ENCODE assay signal across 7 mouse cellular contexts in genomic region chr3:54755145-54756041, GRCm38 (mm10). TPM values are rescaled to one million over a fixed set of nuclear protein-coding genes. Genes with fewer than 3 reads are reported as not detected.
DNase-seq lines count a peak whose midpoint lies in the region; ATAC-seq and TF ChIP-seq lines count a peak whose summit lies in the region.

Gene Smad9 (plus strand): TSS chr3:54755582.

- peak within 1 kb of the TSS; percentile 98 for H3K4me2 ChIP-seq in limb, embryonic 11.5 days (ENCODE audit: low read depth, severe bottlenecking)
- peak within 1 kb of the TSS; percentile 98 for H3K4me2 ChIP-seq in midbrain, embryonic 13.5 days (replicated peaks)
- peak within 1 kb of the TSS; percentile 97 for H3K4me2 ChIP-seq in stomach, postnatal 0 days (replicated peaks; ENCODE audit: low read depth)

- peak within 1 kb of the TSS; percentile 59 for H3K4me3 ChIP-seq in limb, embryonic 11.5 days (ENCODE audit: low read depth, low read length)
- peak within 1 kb of the TSS; percentile 54 for H3K4me3 ChIP-seq in midbrain, embryonic 13.5 days (replicated peaks)
- peak within 1 kb of the TSS; percentile 65 for H3K4me3 ChIP-seq in stomach, postnatal 0 days (ENCODE audit: low read depth, low read length)

- peak; percentile 80 for ATAC-seq in limb, embryonic 11.5 days (ENCODE audit: insufficient number of reproducible peaks, low FRiP score, low TSS enrichment, low read depth)
- peak; percentile 91 for ATAC-seq in midbrain, embryonic 13.5 days
- ATAC-seq in stomach, postnatal 0 days (ENCODE audit: low FRiP score, low TSS enrichment) = peak; percentile 85

- H3K4me1 ChIP-seq in limb, embryonic 11.5 days (ENCODE audit: control insufficient read depth, insufficient read depth, low read length) = 0 out of 2 replicates have a peak, but pooled peaks cover 4% of the 10 kb centered on the region
- H3K4me1 ChIP-seq in midbrain, embryonic 13.5 days (replicated peaks) = peaks cover 19% of the 10 kb centered on the region
- H3K4me1 ChIP-seq in stomach, postnatal 0 days (replicated peaks; ENCODE audit: control insufficient read depth, insufficient read depth) = peaks cover 4% of the 10 kb centered on the region; the same call in 1 of the 2 replicates

- H3K27ac ChIP-seq in limb, embryonic 11.5 days (replicated peaks; ENCODE audit: low read depth, low read length) = no peak within 1 kb of the TSS
- H3K27ac ChIP-seq in midbrain, embryonic 13.5 days = no peak within 1 kb of the TSS
- H3K27ac ChIP-seq in stomach, postnatal 0 days (replicated peaks) = peak within 1 kb of the TSS; percentile 85

- peak; percentile 56 to 62 for DNase-seq in adrenal gland, postnatal 4 days (ENCODE audit: low spot score in 2 of 2)
- DNase-seq in embryo, embryonic 9.5 days (ENCODE audit: extremely low spot score) = peak; percentile 57
- DNase-seq in heart, adult 11 months = peak; percentile 96
- DNase-seq in kidney, adult 18-20 months = peak; percentile 72
- DNase-seq in limb, embryonic 11.5 days (ENCODE audit: low spot score) = peak; percentile 65
- DNase-seq in stomach, postnatal 0 days (ENCODE audit: low spot score) = peak; percentile 72

- peaks cover 2% of the 10 kb centered on the region; the same call in 1 of the 2 replicates for H3K36me3 ChIP-seq in limb, embryonic 11.5 days (ENCODE audit: control insufficient read depth, insufficient read depth, low read length)
- H3K36me3 ChIP-seq in midbrain, embryonic 13.5 days = peaks cover 21% of the 10 kb centered on the region
- H3K36me3 ChIP-seq in stomach, postnatal 0 days (ENCODE audit: control insufficient read depth, insufficient read depth, low read length) = no peaks in the 10 kb centered on the region

- peak within 1 kb of the TSS; percentile 63 for H3K9ac ChIP-seq in limb, embryonic 11.5 days (ENCODE audit: low read length)
- peak within 1 kb of the TSS; percentile 66 for H3K9ac ChIP-seq in midbrain, embryonic 13.5 days (replicated peaks)
- H3K9ac ChIP-seq in stomach, postnatal 0 days (ENCODE audit: low read length) = peak within 1 kb of the TSS; percentile 69

- no peaks in the 10 kb centered on the region for H3K9me3 ChIP-seq in limb, embryonic 11.5 days (ENCODE audit: control insufficient read depth, low read length)
- no peaks in the 10 kb centered on the region for H3K9me3 ChIP-seq in midbrain, embryonic 13.5 days
- H3K9me3 ChIP-seq in stomach, postnatal 0 days (ENCODE audit: control insufficient read depth, low read length) = no peaks in the 10 kb centered on the region

- under 1% methylated on average over 52 of the region's 66 CpGs for WGBS in limb, embryonic 11.5 days
- under 1% methylated on average over 54 of the region's 66 CpGs for WGBS in midbrain, embryonic 13.5 days
- WGBS in stomach, postnatal 0 days = under 1% methylated on average over 49 of the region's 66 CpGs

- H3K27me3 ChIP-seq in limb, embryonic 11.5 days (ENCODE audit: control insufficient read depth, insufficient read depth, low read length) = no peaks in the 10 kb centered on the region
- H3K27me3 ChIP-seq in midbrain, embryonic 13.5 days = peaks cover 32% of the 10 kb centered on the region
- no peaks in the 10 kb centered on the region for H3K27me3 ChIP-seq in stomach, postnatal 0 days (ENCODE audit: control insufficient read depth, insufficient read depth, low read length)

- no peak; the same call in 1 of the 2 replicates for TF ChIP-seq CTCF in stomach, postnatal 0 days (IDR thresholded peaks at IDR 0.05; ENCODE audit: low read depth)

- no peak for TF ChIP-seq EP300 in stomach, postnatal 0 days (optimal IDR thresholded peaks at IDR 0.05)

RNA-seq across cellular contexts. Expression of gene Smad9, which starts in this region (rescaled TPM):
- 10 to 100 TPM; 22.9 to 24.8 TPM for total RNA-seq in adrenal gland, postnatal 4 days (2021)
- 0.37 and 0.52 TPM in 2 replicates for polyA plus RNA-seq in limb, embryonic 11.5 days (2014; fragmentation: Nextera tagmentation; extraction: Ambion mirVana)
- 0.15 and 0.17 TPM in 2 replicates for polyA plus RNA-seq in midbrain, embryonic 13.5 days (2015; fragmentation: Nextera tagmentation; extraction: Ambion mirVana)
- 0.56 and 0.87 TPM in 2 replicates for polyA plus RNA-seq in stomach, postnatal 0 days (2015; fragmentation: Nextera tagmentation; extraction: Ambion mirVana)

Comparison
In these comparisons a context has a peak if more than half of its experiments do, and no peak if none do; other contexts are left out.
1. Peak in DNase-seq, ATAC-seq, H3K4me3 ChIP-seq, H3K9ac ChIP-seq and H3K4me2 ChIP-seq in limb, embryonic 11.5 days; RNA of the gene not detected or under 1 TPM.
2. Peak in ATAC-seq, H3K4me3 ChIP-seq, H3K9ac ChIP-seq and H3K4me2 ChIP-seq in midbrain, embryonic 13.5 days; RNA of the gene not detected or under 1 TPM.
3. Peak in DNase-seq, ATAC-seq, H3K4me3 ChIP-seq, H3K27ac ChIP-seq, H3K9ac ChIP-seq and H3K4me2 ChIP-seq in stomach, postnatal 0 days; RNA of the gene not detected or under 1 TPM.